Comparison of ENCODE assay signal across 13 mouse cellular contexts in the genomic region with DNA sequence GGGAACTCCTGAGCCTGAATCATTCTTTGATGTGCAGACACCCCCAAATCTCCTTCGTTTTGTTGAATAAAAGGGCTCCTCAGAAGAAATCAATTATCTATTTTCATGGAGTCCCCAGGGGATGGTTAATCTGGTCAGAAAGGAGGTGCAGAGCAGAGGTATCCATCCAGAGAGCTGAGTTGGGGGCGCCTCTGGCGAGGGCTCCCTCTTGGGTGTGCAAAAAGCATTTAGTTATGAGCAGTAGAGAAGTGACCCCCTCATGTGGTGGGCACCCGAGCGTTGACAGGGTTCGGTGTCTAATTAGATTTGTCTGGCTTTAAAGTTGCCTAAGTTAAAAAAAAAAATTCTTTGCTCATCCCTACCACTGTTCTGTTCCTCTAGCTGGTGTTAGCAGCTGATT. TPM values are rescaled to one million over a fixed set of nuclear protein-coding genes. Genes with fewer than 3 reads are reported as not detected.
DNase-seq lines count a peak whose midpoint lies in the region; ATAC-seq and TF ChIP-seq lines count a peak whose summit lies in the region.
"Had no signal": no experiment of that assay in that cellular context is flagged by ENCODE, and none has a peak within 500 bp of the region (broad histone marks: within the 10 kb centered on the region; RNA-seq: fewer than 3 reads in every experiment).

No protein-coding gene starts in this region.

- no peak overlapping the region for H3K4me3 ChIP-seq in heart, embryonic 13.5 days
- no peak overlapping the region for H3K4me3 ChIP-seq in lung, postnatal 0 days (ENCODE audit: low read depth, low read length)
- no peak overlapping the region for H3K4me3 ChIP-seq in hindbrain, embryonic 15.5 days
- no peak overlapping the region for H3K4me3 ChIP-seq in neural tube, embryonic 15.5 days (replicated peaks)

- peak overlapping the region; percentile 44; the same call in 1 of the 2 replicates for H3K9ac ChIP-seq in heart, embryonic 13.5 days
- H3K9ac ChIP-seq in lung, postnatal 0 days (replicated peaks; ENCODE audit: low read depth) = no peak overlapping the region
- H3K9ac ChIP-seq in hindbrain, embryonic 15.5 days = no peak overlapping the region
- H3K9ac ChIP-seq in neural tube, embryonic 15.5 days (replicated peaks) = no peak overlapping the region

- peaks cover 77% of the 10 kb centered on the region for H3K36me3 ChIP-seq in heart, embryonic 13.5 days
- H3K36me3 ChIP-seq in lung, postnatal 0 days (ENCODE audit: insufficient read depth, low read length) = peaks cover 10% of the 10 kb centered on the region; the same call in 1 of the 2 replicates
- H3K36me3 ChIP-seq in hindbrain, embryonic 15.5 days = peaks cover 31% of the 10 kb centered on the region
- H3K36me3 ChIP-seq in neural tube, embryonic 15.5 days = peaks cover 66% of the 10 kb centered on the region

- TF ChIP-seq CTCF in lung, postnatal 0 days (IDR thresholded peaks at IDR 0.05) = no peak

- peaks cover 10% of the 10 kb centered on the region for H3K4me1 ChIP-seq in heart, embryonic 13.5 days
- no peaks in the 10 kb centered on the region for H3K4me1 ChIP-seq in lung, postnatal 0 days (ENCODE audit: insufficient read depth, low read depth, low read length)
- peaks cover 14% of the 10 kb centered on the region for H3K4me1 ChIP-seq in hindbrain, embryonic 15.5 days (replicated peaks)
- H3K4me1 ChIP-seq in neural tube, embryonic 15.5 days = peaks cover 11% of the 10 kb centered on the region

- H3K27ac ChIP-seq in heart, embryonic 13.5 days (replicated peaks) = peak overlapping the region; percentile 80
- peak overlapping the region; percentile 62 for H3K27ac ChIP-seq in lung, postnatal 0 days (ENCODE audit: low read length)
- peak overlapping the region; percentile 67 for H3K27ac ChIP-seq in hindbrain, embryonic 15.5 days (replicated peaks)
- H3K27ac ChIP-seq in neural tube, embryonic 15.5 days (replicated peaks) = peak overlapping the region; percentile 77

- DNase-seq in heart, postnatal 14 days = no peak
- peak; percentile 32 for DNase-seq in lung, postnatal 0 days (ENCODE audit: low spot score)
- DNase-seq in lung, postnatal 4 days = no peak
- no peak for DNase-seq in frontal cortex, postnatal 25 days (ENCODE audit: low spot score in 2 of 2)
- no peak for DNase-seq in adipocyte (ENCODE audit: low spot score)

- intact Hi-C loops in heart, postnatal 14 days (cut with DNase I) = loop anchor here (1.0 to 2.0 kb wide), 2 partner anchors 25 to 34 kb away; no protein-coding TSS in a partner anchor

- WGBS in heart, embryonic 13.5 days = 59% methylated on average over 6 of the region's 6 CpGs
- 62% methylated on average over 6 of the region's 6 CpGs for WGBS in lung, postnatal 0 days
- WGBS in hindbrain, embryonic 15.5 days = 36% methylated on average over 6 of the region's 6 CpGs
- WGBS in neural tube, embryonic 15.5 days = 44% methylated on average over 6 of the region's 6 CpGs

- H3K27me3 ChIP-seq in heart, embryonic 13.5 days (replicated peaks) = no peaks in the 10 kb centered on the region
- no peaks in the 10 kb centered on the region for H3K27me3 ChIP-seq in lung, postnatal 0 days (replicated peaks; ENCODE audit: insufficient read depth, low read length)
- H3K27me3 ChIP-seq in hindbrain, embryonic 15.5 days = no peaks in the 10 kb centered on the region
- H3K27me3 ChIP-seq in neural tube, embryonic 15.5 days (replicated peaks) = no peaks in the 10 kb centered on the region

- H3K9me3 ChIP-seq in heart, embryonic 13.5 days = peaks cover 8% of the 10 kb centered on the region; the same call in 1 of the 2 replicates
- no peaks in the 10 kb centered on the region for H3K9me3 ChIP-seq in lung, postnatal 0 days (ENCODE audit: low read length)
- no peaks in the 10 kb centered on the region for H3K9me3 ChIP-seq in hindbrain, embryonic 15.5 days
- H3K9me3 ChIP-seq in neural tube, embryonic 15.5 days (replicated peaks) = no peaks in the 10 kb centered on the region

- no peak for TF ChIP-seq EP300 in lung, postnatal 0 days (IDR thresholded peaks at IDR 0.05)

- no peak for ATAC-seq in heart, embryonic 13.5 days (ENCODE audit: extremely low read depth, insufficient number of reproducible peaks, low FRiP score, low TSS enrichment)
- ATAC-seq in lung, postnatal 0 days = no peak
- no peak for ATAC-seq in hindbrain, embryonic 15.5 days (ENCODE audit: low FRiP score, low read depth)
- ATAC-seq in neural tube, embryonic 15.5 days (ENCODE audit: low FRiP score) = peak; percentile 39; the same call in 1 of the 2 replicates

- no peak overlapping the region for H3K4me2 ChIP-seq in heart, embryonic 13.5 days
- no peak overlapping the region for H3K4me2 ChIP-seq in lung, postnatal 0 days (replicated peaks; ENCODE audit: low read depth, low read length)
- H3K4me2 ChIP-seq in hindbrain, embryonic 15.5 days = no peak overlapping the region
- peak overlapping the region; percentile 50; the same call in 1 of the 2 replicates for H3K4me2 ChIP-seq in neural tube, embryonic 15.5 days

RNA-seq across cellular contexts. Expression of a gene that starts 8.0 kb away (rescaled TPM):
- not detected in 2 replicates for polyA plus RNA-seq in heart, embryonic 13.5 days (2015; fragmentation: Nextera tagmentation; extraction: Ambion mirVana)
- not detected for total RNA-seq in heart, postnatal 14 days (2021)
- polyA plus RNA-seq in lung, postnatal 0 days (2015; fragmentation: Nextera tagmentation; extraction: Ambion mirVana) = not detected in 2 replicates
- not detected in 2 replicates for polyA plus RNA-seq in hindbrain, embryonic 15.5 days (2015; fragmentation: Nextera tagmentation; extraction: Ambion mirVana)
- not detected in 2 replicates for polyA plus RNA-seq in neural tube, embryonic 15.5 days (2015; fragmentation: Nextera tagmentation; extraction: Ambion mirVana)
- total RNA-seq: CH12.LX; left cerebral cortex, postnatal 10 days; neutrophil, adult 5-6 weeks had no signal

RNA-seq across cellular contexts. Expression of a gene that starts 11.7 kb away (rescaled TPM):
- polyA plus RNA-seq in heart, embryonic 13.5 days (2015; fragmentation: Nextera tagmentation; extraction: Ambion mirVana) = 18.8 and 23.2 TPM in 2 replicates
- 10 to 100 TPM; 28.4 to 31.5 TPM for total RNA-seq in heart, postnatal 14 days (2021)
- 13.4 and 19.7 TPM in 2 replicates for polyA plus RNA-seq in lung, postnatal 0 days (2015; fragmentation: Nextera tagmentation; extraction: Ambion mirVana)
- polyA plus RNA-seq in hindbrain, embryonic 15.5 days (2015; fragmentation: Nextera tagmentation; extraction: Ambion mirVana) = 27.5 and 29.4 TPM in 2 replicates
- 29.5 and 34.9 TPM in 2 replicates for polyA plus RNA-seq in neural tube, embryonic 15.5 days (2015; fragmentation: Nextera tagmentation; extraction: Ambion mirVana)

RNA-seq across cellular contexts. Expression of a gene that starts 42.4 kb away (rescaled TPM):
- polyA plus RNA-seq in heart, embryonic 13.5 days (2015; fragmentation: Nextera tagmentation; extraction: Ambion mirVana) = not detected in 2 replicates
- total RNA-seq in heart, postnatal 14 days (2021) = not detected
- polyA plus RNA-seq in lung, postnatal 0 days (2015; fragmentation: Nextera tagmentation; extraction: Ambion mirVana) = not detected in 2 replicates
- polyA plus RNA-seq in hindbrain, embryonic 15.5 days (2015; fragmentation: Nextera tagmentation; extraction: Ambion mirVana) = not detected in 2 replicates
- polyA plus RNA-seq in neural tube, embryonic 15.5 days (2015; fragmentation: Nextera tagmentation; extraction: Ambion mirVana) = not detected in 2 replicates
- total RNA-seq: CH12.LX; left cerebral cortex, postnatal 10 days had no signal
- polyA plus RNA-seq: spleen, adult 2 months; urinary bladder, adult 2 months had no signal
